Mouse (Mus musculus) thymus, adult 2 months (tissue): ENCODE data around the gene Dock9.

Source experiments
- CTCF ChIP-seq: fragments of 200-500 bp; IDR thresholded peaks from 2 replicates; pipeline ENCODE4 v1.5.1; 2012; ENCODE audit warnings: mild to moderate bottlenecking, control low read depth, low read length, moderate library complexity, borderline replicate concordance; ENCODE audit not compliant: control insufficient read depth, poor library complexity, insufficient read depth; ENCODE audit errors: extremely low read depth
- POLR2A ChIP-seq: fragments of 200-500 bp; IDR thresholded peaks from 2 replicates; pipeline ENCODE4 v1.6.1; 2012; ENCODE audit warnings: mild to moderate bottlenecking, low read length, control low read depth, moderate library complexity; ENCODE audit not compliant: control insufficient read depth, poor library complexity, insufficient read depth; ENCODE audit errors: extremely low read depth

DNA sequence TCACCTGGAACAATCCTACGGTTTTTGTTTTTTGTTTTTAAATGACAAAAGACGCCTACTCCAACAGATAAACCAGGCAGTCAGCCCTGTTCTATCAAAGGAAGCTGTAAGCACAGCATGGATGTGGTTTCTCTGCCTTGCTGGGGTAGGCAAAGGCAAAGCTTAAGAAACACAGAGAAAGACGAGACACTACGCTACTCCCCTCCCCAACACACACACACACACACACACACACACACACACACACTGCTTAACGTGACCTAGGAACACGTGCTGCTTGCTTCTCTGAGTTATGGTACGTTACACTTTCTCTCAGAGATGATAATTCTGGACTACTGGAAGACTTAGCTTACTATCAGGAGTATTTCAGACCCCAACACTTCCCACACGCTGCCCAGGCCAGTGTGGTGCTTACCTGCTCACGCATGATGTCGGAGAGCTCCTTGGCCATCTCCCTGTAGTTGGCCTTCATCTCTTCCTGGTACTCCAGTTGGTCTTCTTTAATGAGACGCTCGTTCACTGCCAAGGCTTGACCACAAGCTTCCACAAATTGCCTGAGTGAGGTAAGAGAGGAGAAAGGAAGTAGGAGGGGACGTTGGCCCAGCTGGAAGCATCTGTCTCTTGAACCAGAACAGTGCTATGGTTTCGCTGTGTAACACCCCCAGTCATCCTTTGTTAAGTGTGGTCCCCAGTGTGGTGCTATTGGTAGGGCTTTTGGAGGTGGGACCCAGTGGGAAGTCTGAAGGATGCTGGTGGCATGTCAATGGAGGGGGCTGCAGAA is 251.9 kb downstream of the Dock9 start:
- TF ChIP-seq CTCF (no peak), POLR2A (no peak)
